Mouse (Mus musculus) ES-Bruce4 (cell line): Measurements from ENCODE around the gene Coq6. TPM values are rescaled to one million over a fixed set of nuclear protein-coding genes. Genes with fewer than 3 reads are reported as not detected.
"Not testable (repeated sequence)": the region's sequence is repeated elsewhere in the genome, so short reads cannot be mapped to it uniquely, and the experiment has no call there.

ENCODE experiments used
- H3K27ac ChIP-seq: 2 replicates; pipeline ENCODE4 v1.5.1; 2012; ENCODE audit warnings: low read length, inconsistent platforms; ENCODE audit not compliant: insufficient read depth
- H3K27me3 ChIP-seq: 2 replicates; pipeline ENCODE4 v1.6.1; 2012; ENCODE audit warnings: mild to moderate bottlenecking, low read length, inconsistent platforms; ENCODE audit not compliant: control insufficient read depth, poor library complexity, insufficient read depth, severe bottlenecking
- H3K36me3 ChIP-seq: 2 replicates; pipeline ENCODE4 v1.6.1; 2012; ENCODE audit warnings: inconsistent platforms, mild to moderate bottlenecking, low read length, moderate library complexity; ENCODE audit not compliant: control insufficient read depth, poor library complexity, insufficient read depth, severe bottlenecking
- H3K4me1 ChIP-seq: one replicate; pipeline ENCODE4 v1.8.1; 2011; ENCODE audit warnings: low read length; ENCODE audit not compliant: control insufficient read depth, insufficient read depth
- H3K4me3 ChIP-seq: 2 replicates; pipeline ENCODE4 v1.5.1; 2011; ENCODE audit warnings: low read depth, mild to moderate bottlenecking, low read length
- H3K9ac ChIP-seq: 2 replicates; pipeline ENCODE4 v1.6.1; 2012; ENCODE audit warnings: low read depth, mild to moderate bottlenecking, inconsistent platforms; ENCODE audit not compliant: poor library complexity, severe bottlenecking
- H3K9me3 ChIP-seq: replicated peaks from 2 replicates; pipeline ENCODE4 v1.6.1; 2012; ENCODE audit warnings: mild to moderate bottlenecking, low read length, inconsistent platforms; ENCODE audit not compliant: control insufficient read depth, poor library complexity, insufficient read depth, severe bottlenecking
- CTCF ChIP-seq: IDR thresholded peaks from one replicate; pipeline ENCODE4 v1.8.1; 2011; ENCODE audit warnings: low read depth, low read length
- EP300 ChIP-seq: IDR thresholded peaks from 2 replicates; pipeline ENCODE4 v1.6.1; 2011; ENCODE audit warnings: low read depth, low read length; ENCODE audit not compliant: insufficient read depth
- POLR2A ChIP-seq: IDR thresholded peaks from one replicate; pipeline ENCODE4 v1.8.1; 2011; ENCODE audit warnings: low read length; ENCODE audit not compliant: insufficient read depth
- polyA plus RNA-seq: library from polyadenylated mRNA; stranded (reverse); fragments of >200 nt; gene quantifications from 2 replicates; pipeline ENCODE4 v1.2.4, GENCODE M21; 2011; ENCODE audit warnings: low read depth; ENCODE audit not compliant: missing spikeins, insufficient read depth, insufficient read length

Gene Coq6
- polyA plus RNA-seq, 1 experiment = 18.4 TPM

DNA sequence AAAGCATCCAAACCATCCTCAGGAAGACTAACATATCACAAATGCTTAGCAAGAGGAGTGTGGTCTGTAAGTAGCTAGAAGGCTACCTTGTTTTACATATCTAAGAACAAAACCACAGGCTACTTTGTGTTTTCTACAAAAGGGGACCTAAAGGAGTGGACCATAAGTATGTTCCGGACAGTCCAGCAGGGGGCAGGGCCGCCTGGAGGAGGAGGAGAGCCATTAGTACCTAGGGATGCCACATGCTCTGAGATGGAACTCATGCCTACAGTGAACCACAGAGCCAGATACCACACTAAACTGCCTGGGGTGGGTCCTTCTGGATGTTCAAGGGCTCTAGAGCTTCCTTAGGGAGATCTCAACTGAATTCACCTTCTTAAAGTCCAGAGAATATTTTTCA is 14.3 kb upstream of the Coq6 start:
- H3K4me1 ChIP-seq = no peaks in the 10 kb centered on the region
- TF ChIP-seq EP300 = no peak
- TF ChIP-seq CTCF = peak; percentile 70
- H3K27me3 ChIP-seq = no peaks in the 10 kb centered on the region
- H3K27ac ChIP-seq = no peak overlapping the region
- peaks cover 5% of the 10 kb centered on the region; the same call in 1 of the 2 replicates for H3K36me3 ChIP-seq
- no peak overlapping the region for H3K4me3 ChIP-seq
- no peaks in the 10 kb centered on the region for H3K9me3 ChIP-seq
- no peak overlapping the region for H3K9ac ChIP-seq

GRCm38 (mm10) chr12:84358699-84359098 is 2.8 kb upstream of the Coq6 start:
- not testable (repeated sequence) for H3K9me3 ChIP-seq, H3K36me3 ChIP-seq, H3K27me3 ChIP-seq, H3K4me3 ChIP-seq, H3K4me1 ChIP-seq, H3K27ac ChIP-seq, H3K9ac ChIP-seq

DNA sequence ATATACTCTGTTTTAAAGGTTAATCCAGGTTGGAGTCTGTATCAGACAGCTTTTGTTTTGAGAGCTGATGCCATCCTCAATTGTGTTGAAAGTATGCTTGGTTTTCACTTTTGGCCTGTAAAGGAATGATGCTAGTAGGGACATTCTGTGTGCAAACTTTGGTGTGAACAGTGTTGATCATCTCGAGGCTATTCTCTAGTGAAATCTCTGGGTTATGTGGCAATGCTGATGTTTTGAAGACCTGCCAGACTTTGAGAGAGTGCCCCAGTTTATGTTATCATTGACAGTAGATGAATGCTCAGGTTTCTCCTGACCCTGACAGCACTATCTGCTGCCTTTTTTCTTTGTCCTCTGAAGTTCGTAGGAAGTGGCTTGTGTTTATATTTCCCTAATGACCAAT is 1.4 kb downstream of the Coq6 start:
- H3K9ac ChIP-seq = peak overlapping the region; percentile 70

GRCm38 (mm10) chr12:84364291-84364690 is 2.8 kb downstream of the Coq6 start:
- Histone ChIP-seq H3K4me1 (peaks cover 1% of the 10 kb centered on the region), H3K4me3 (peak overlapping the region; percentile 18), H3K27me3 (no peaks in the 10 kb centered on the region), H3K36me3 (no peaks in the 10 kb centered on the region), H3K27ac (no peak overlapping the region), H3K9me3 (no peaks in the 10 kb centered on the region), H3K9ac (no peak overlapping the region)
- TF ChIP-seq CTCF (no peak), POLR2A (no peak), EP300 (no peak)

More for the DNA sequence above, 1.4 kb downstream of the Coq6 start:
- Histone ChIP-seq H3K27ac (no peak overlapping the region), H3K36me3 (no peaks in the 10 kb centered on the region), H3K4me1 (peaks cover 1% of the 10 kb centered on the region), H3K4me3 (no peak overlapping the region), H3K9me3 (no peaks in the 10 kb centered on the region), H3K27me3 (no peaks in the 10 kb centered on the region)
- no peak for TF ChIP-seq CTCF
- no peak for TF ChIP-seq EP300
- no peak for TF ChIP-seq POLR2A

DNA sequence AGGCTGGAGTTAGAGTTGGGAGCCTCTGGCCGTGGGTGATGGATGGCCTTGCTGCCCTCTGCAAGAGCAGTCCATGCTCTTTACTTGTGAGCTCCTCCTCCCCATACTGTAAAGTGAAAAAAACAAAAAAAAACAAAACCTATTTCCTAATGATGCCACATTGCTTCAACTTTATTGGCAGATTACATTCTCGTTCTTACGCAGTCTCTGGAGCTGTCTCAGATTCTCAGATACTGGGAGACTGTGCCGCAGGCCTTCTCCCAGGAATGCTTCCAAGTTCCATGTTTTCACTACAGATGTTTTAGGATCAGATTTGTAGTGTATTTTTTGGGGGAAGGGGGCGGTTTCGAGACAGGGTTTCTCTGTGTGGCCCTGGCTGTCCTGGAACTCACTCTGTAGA is 3.7 kb downstream of the Coq6 start:
- H3K9me3 ChIP-seq = no peaks in the 10 kb centered on the region
- no peak overlapping the region for H3K4me3 ChIP-seq
- TF ChIP-seq CTCF = no peak
- TF ChIP-seq EP300 = no peak
- TF ChIP-seq POLR2A = no peak
- no peak overlapping the region for H3K9ac ChIP-seq
- H3K27me3 ChIP-seq = no peaks in the 10 kb centered on the region
- peaks cover 1% of the 10 kb centered on the region for H3K4me1 ChIP-seq
- no peaks in the 10 kb centered on the region for H3K36me3 ChIP-seq
- no peak overlapping the region for H3K27ac ChIP-seq

- Histone ChIP-seq H3K27me3 (no peaks in the 10 kb centered on the region), H3K36me3 (no peaks in the 10 kb centered on the region; the same call in none of the 2 replicates), H3K9ac (no peak overlapping the region), H3K4me3 (no peak overlapping the region), H3K9me3 (no peaks in the 10 kb centered on the region), H3K27ac (no peak overlapping the region), H3K4me1 (peaks cover 1% of the 10 kb centered on the region)
- TF ChIP-seq CTCF (no peak), EP300 (no peak), POLR2A (no peak)
Measured at GRCm38 (mm10) chr12:84366971-84367370, 5.5 kb downstream of the Coq6 start.
